ENCODE assay signal across 12 mouse cellular contexts in the genomic region with DNA sequence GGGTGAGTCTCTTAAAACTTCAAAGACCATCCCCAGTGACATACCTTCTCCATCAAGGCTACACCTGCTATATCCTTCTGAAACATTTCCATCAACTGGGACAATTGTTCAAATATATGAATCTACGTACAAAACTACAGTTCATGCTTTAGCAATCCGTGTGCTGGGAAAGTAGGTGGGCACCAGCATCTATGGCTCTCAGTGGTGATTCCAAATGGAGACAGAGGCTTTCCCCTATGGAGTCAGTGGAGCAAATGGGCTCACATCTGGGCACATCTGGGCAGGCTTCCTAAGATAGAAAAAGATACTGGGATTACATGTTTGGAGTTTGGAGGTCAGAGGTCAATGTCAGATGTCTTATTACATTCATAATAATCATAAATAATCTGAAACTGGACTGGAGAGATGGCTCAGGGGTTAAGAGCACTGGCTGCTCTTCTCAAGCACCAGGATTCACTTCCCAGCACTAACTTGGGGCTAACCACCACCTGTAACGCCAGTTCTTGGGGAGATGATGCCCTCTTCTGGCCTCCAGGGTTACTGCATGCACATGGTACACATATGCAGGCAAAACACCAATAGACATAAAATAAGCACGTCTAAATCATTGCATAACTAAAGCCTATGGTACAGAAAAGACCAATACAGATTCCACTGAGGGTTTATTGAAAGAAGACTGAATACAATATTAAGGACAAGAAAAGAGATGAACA. TPM values are rescaled to one million over a fixed set of nuclear protein-coding genes. Genes with fewer than 3 reads are reported as not detected.
A peak's percentile ranks its signal among the peaks of the same experiment; 100 is the strongest.
DNase-seq lines count a peak whose midpoint lies in the region; ATAC-seq and TF ChIP-seq lines count a peak whose summit lies in the region.
"Had no signal": no experiment of that assay in that cellular context is flagged by ENCODE, and none has a peak within 500 bp of the region (broad histone marks: within the 10 kb centered on the region; RNA-seq: fewer than 3 reads in every experiment).

No protein-coding gene starts in this region.

- DNase-seq in heart, embryonic 10.5 days (ENCODE audit: low spot score) = peak; percentile 58
- DNase-seq in heart, postnatal 25 days (ENCODE audit: low spot score) = no peak
- peak; percentile 9 to 54 for DNase-seq in spleen, postnatal 10 days (ENCODE audit: low spot score in 2 of 2)
- no peak for DNase-seq in spleen, adult 18-20 months
- DNase-seq in ZHBTc4 (ENCODE audit: low read depth, low spot score) = peak; percentile 61
- DNase-seq in stomach, postnatal 0 days (ENCODE audit: low spot score) = peak; percentile 11
- DNase-seq in left cerebral cortex, postnatal 14 days (ENCODE audit: low spot score in 2 of 2) = no peak
- DNase-seq: cerebellum, postnatal 36 days; midbrain, embryonic 14.5 days had no signal

- H3K9ac ChIP-seq in stomach, postnatal 0 days (ENCODE audit: low read length) = no peak overlapping the region
- no peak overlapping the region for H3K9ac ChIP-seq in forebrain, embryonic 13.5 days
- H3K9ac ChIP-seq: limb, embryonic 15.5 days had no signal

- 71% methylated on average over 4 of the region's 4 CpGs for WGBS in heart, embryonic 10.5 days
- WGBS in stomach, postnatal 0 days = 71% methylated on average over 4 of the region's 4 CpGs
- 80% methylated on average over 4 of the region's 4 CpGs for WGBS in forebrain, embryonic 13.5 days

- H3K4me2 ChIP-seq in stomach, postnatal 0 days (replicated peaks; ENCODE audit: low read depth) = no peak overlapping the region
- no peak overlapping the region for H3K4me2 ChIP-seq in forebrain, embryonic 13.5 days
- H3K4me2 ChIP-seq: limb, embryonic 15.5 days had no signal

- H3K4me1 ChIP-seq in heart, embryonic 10.5 days = peaks cover 22% of the 10 kb centered on the region; the same call in 1 of the 2 replicates
- no peaks in the 10 kb centered on the region for H3K4me1 ChIP-seq in stomach, postnatal 0 days (replicated peaks; ENCODE audit: control insufficient read depth, insufficient read depth)
- H3K4me1 ChIP-seq in forebrain, embryonic 13.5 days = peaks cover 8% of the 10 kb centered on the region; the same call in 1 of the 2 replicates
- H3K4me1 ChIP-seq: limb, embryonic 15.5 days had no signal

- no peak overlapping the region for H3K27ac ChIP-seq in heart, embryonic 10.5 days
- H3K27ac ChIP-seq in stomach, postnatal 0 days (replicated peaks) = no peak overlapping the region
- H3K27ac ChIP-seq in forebrain, embryonic 13.5 days = no peak overlapping the region
- H3K27ac ChIP-seq: limb, embryonic 15.5 days had no signal

- intact Hi-C loops in heart, postnatal 25 days (cut with DNase I) = no loop called here
- intact Hi-C loops in left cerebral cortex, postnatal 14 days (cut with DNase I) = no loop called here

- no peak overlapping the region for H3K4me3 ChIP-seq in heart, embryonic 10.5 days
- no peak overlapping the region for H3K4me3 ChIP-seq in stomach, postnatal 0 days (ENCODE audit: low read depth, low read length)
- H3K4me3 ChIP-seq in forebrain, embryonic 13.5 days = no peak overlapping the region
- H3K4me3 ChIP-seq: limb, embryonic 15.5 days had no signal

- no peak for TF ChIP-seq EP300 in stomach, postnatal 0 days (optimal IDR thresholded peaks at IDR 0.05)

- no peaks in the 10 kb centered on the region for H3K9me3 ChIP-seq in heart, embryonic 10.5 days
- H3K9me3 ChIP-seq in stomach, postnatal 0 days (ENCODE audit: control insufficient read depth, low read length) = no peaks in the 10 kb centered on the region
- H3K9me3 ChIP-seq in forebrain, embryonic 13.5 days (replicated peaks) = no peaks in the 10 kb centered on the region
- H3K9me3 ChIP-seq: limb, embryonic 15.5 days had no signal

- H3K27me3 ChIP-seq in heart, embryonic 10.5 days (ENCODE audit: insufficient read depth, poor library complexity, severe bottlenecking) = peaks cover 14% of the 10 kb centered on the region; the same call in 1 of the 2 replicates
- H3K27me3 ChIP-seq in stomach, postnatal 0 days (ENCODE audit: control insufficient read depth, insufficient read depth, low read length) = no peaks in the 10 kb centered on the region
- no peaks in the 10 kb centered on the region for H3K27me3 ChIP-seq in forebrain, embryonic 13.5 days
- H3K27me3 ChIP-seq: limb, embryonic 15.5 days had no signal

- no peaks in the 10 kb centered on the region for H3K36me3 ChIP-seq in heart, embryonic 10.5 days
- H3K36me3 ChIP-seq in stomach, postnatal 0 days (ENCODE audit: control insufficient read depth, insufficient read depth, low read length) = no peaks in the 10 kb centered on the region
- no peaks in the 10 kb centered on the region for H3K36me3 ChIP-seq in forebrain, embryonic 13.5 days (ENCODE audit: poor library complexity, severe bottlenecking)
- H3K36me3 ChIP-seq: limb, embryonic 15.5 days had no signal

- TF ChIP-seq CTCF in stomach, postnatal 0 days (IDR thresholded peaks at IDR 0.05; ENCODE audit: low read depth) = peak; percentile 43

- no peak for ATAC-seq in stomach, postnatal 0 days (ENCODE audit: low FRiP score, low TSS enrichment)
- ATAC-seq in forebrain, embryonic 13.5 days = no peak

RNA-seq across cellular contexts. Expression of a gene that starts 3.2 kb away (rescaled TPM):
- 1.3 and 1.5 TPM in 2 replicates for polyA plus RNA-seq in heart, embryonic 10.5 days (2016; fragmentation: Nextera tagmentation; extraction: Ambion mirVana)
- total RNA-seq in heart, postnatal 25 days (2021) = 1 to 10 TPM; 3.2 to 3.8 TPM
- polyA plus RNA-seq in stomach, postnatal 0 days (2015; fragmentation: Nextera tagmentation; extraction: Ambion mirVana) = 22.1 and 23.1 TPM in 2 replicates
- 1 to 10 TPM in 1 of 2 experiments, under 1 TPM in 1; 0.78 to 1.3 TPM for total RNA-seq in left cerebral cortex, postnatal 14 days (2021)
- polyA plus RNA-seq in forebrain, embryonic 13.5 days (2015; fragmentation: Nextera tagmentation; extraction: Ambion mirVana) = 0.28 and 0.61 TPM in 2 replicates

RNA-seq across cellular contexts. Expression of a gene that starts 47.5 kb away (rescaled TPM):
- 0.04 and 0.30 TPM in 2 replicates for polyA plus RNA-seq in heart, embryonic 10.5 days (2016; fragmentation: Nextera tagmentation; extraction: Ambion mirVana)
- total RNA-seq in heart, postnatal 25 days (2021) = under 1 TPM; 0.55 to 0.89 TPM
- polyA plus RNA-seq in stomach, postnatal 0 days (2015; fragmentation: Nextera tagmentation; extraction: Ambion mirVana) = 0.33 and 0.35 TPM in 2 replicates
- under 1 TPM; 0.36 to 0.62 TPM for total RNA-seq in left cerebral cortex, postnatal 14 days (2021)
- 0.09 and 0.17 TPM in 2 replicates for polyA plus RNA-seq in forebrain, embryonic 13.5 days (2015; fragmentation: Nextera tagmentation; extraction: Ambion mirVana)

RNA-seq across cellular contexts. Expression of a gene that starts 48.5 kb away (rescaled TPM):
- polyA plus RNA-seq in heart, embryonic 10.5 days (2016; fragmentation: Nextera tagmentation; extraction: Ambion mirVana) = not detected in 2 replicates
- total RNA-seq in heart, postnatal 25 days (2021) = under 1 TPM; 0.13 to 0.28 TPM
- polyA plus RNA-seq in stomach, postnatal 0 days (2015; fragmentation: Nextera tagmentation; extraction: Ambion mirVana) = 0.17 and 0.29 TPM in 2 replicates
- total RNA-seq in left cerebral cortex, postnatal 14 days (2021) = not detected
- not detected in 2 replicates for polyA plus RNA-seq in forebrain, embryonic 13.5 days (2015; fragmentation: Nextera tagmentation; extraction: Ambion mirVana)
- polyA plus RNA-seq: stomach, embryonic 14.5 days had no signal

Comparison
In these comparisons a context has a peak if more than half of its experiments do, and no peak if none do; other contexts are left out.
1. DNase-seq: peak in heart, embryonic 10.5 days (single experiment), spleen, postnatal 10 days (2 of 2), ZHBTc4 (single experiment) and stomach, postnatal 0 days (single experiment); none in heart, postnatal 25 days (single experiment), spleen, adult 18-20 months (0 of 2) and left cerebral cortex, postnatal 14 days (0 of 2).